Mouse (Mus musculus): ENCODE data around the gene Cpxm2. TPM values are rescaled to one million over a fixed set of nuclear protein-coding genes. Genes with fewer than 3 reads are reported as not detected.

The Cpxm2 gene
- polyA plus RNA-seq, 1 experiment from 2014 or later: 3.9 TPM

GRCm38 (mm10) chr7:132070877-132071625 is 83.5 kb downstream of the Cpxm2 start:
- no peaks in the 10 kb centered on the region for H3K4me1 ChIP-seq
- H3K27me3 ChIP-seq: no peaks in the 10 kb centered on the region
- H3K27ac ChIP-seq: no peak overlapping the region
- no peak overlapping the region for H3K9ac ChIP-seq
- WGBS: 82% methylated on average over 6 of the region's 6 CpGs
- H3K9me3 ChIP-seq (replicated peaks): no peaks in the 10 kb centered on the region
- H3K4me3 ChIP-seq (replicated peaks): no peak overlapping the region
- no peak for ATAC-seq (replicated peaks; ENCODE audit: low FRiP score)
- no peak overlapping the region for H3K4me2 ChIP-seq
- no peaks in the 10 kb centered on the region for H3K36me3 ChIP-seq

GRCm38 (mm10) chr7:132067951-132068350 is 86.6 kb downstream of the Cpxm2 start:
- H3K4me1 ChIP-seq: no peaks in the 10 kb centered on the region
- H3K27me3 ChIP-seq: no peaks in the 10 kb centered on the region
- H3K36me3 ChIP-seq: no peaks in the 10 kb centered on the region
- H3K4me3 ChIP-seq (replicated peaks): no peak overlapping the region
- no peak overlapping the region for H3K27ac ChIP-seq
- H3K9me3 ChIP-seq (replicated peaks): no peaks in the 10 kb centered on the region
- WGBS: 80% methylated on average over 5 of the region's 5 CpGs
- H3K9ac ChIP-seq: no peak overlapping the region
- no peak overlapping the region for H3K4me2 ChIP-seq
- no peak for ATAC-seq (replicated peaks; ENCODE audit: low FRiP score)

- H3K4me2 ChIP-seq: no peak overlapping the region
- ATAC-seq (replicated peaks; ENCODE audit: low FRiP score): no peak
Observed at GRCm38 (mm10) chr7:132067511-132067910, 87.0 kb downstream of the Cpxm2 start.

GRCm38 (mm10) chr7:132060116-132060515 is 94.4 kb downstream of the Cpxm2 start:
- Histone ChIP-seq H3K9ac (no peak overlapping the region), H3K4me3 (replicated peaks) (no peak overlapping the region), H3K4me1 (no peaks in the 10 kb centered on the region), H3K27ac (no peak overlapping the region), H3K36me3 (no peaks in the 10 kb centered on the region), H3K4me2 (no peak overlapping the region), H3K27me3 (no peaks in the 10 kb centered on the region), H3K9me3 (replicated peaks) (no peaks in the 10 kb centered on the region)
- no peak for ATAC-seq (replicated peaks; ENCODE audit: low FRiP score)
- 72% methylated on average over 7 of the region's 7 CpGs for WGBS

More at GRCm38 (mm10) chr7:132067511-132067910, 87.0 kb downstream of the Cpxm2 start:
- Histone ChIP-seq H3K27ac (no peak overlapping the region), H3K4me3 (replicated peaks) (no peak overlapping the region), H3K9me3 (replicated peaks) (no peaks in the 10 kb centered on the region), H3K36me3 (no peaks in the 10 kb centered on the region), H3K9ac (no peak overlapping the region), H3K4me1 (no peaks in the 10 kb centered on the region), H3K27me3 (no peaks in the 10 kb centered on the region)
- WGBS: 80% methylated on average over 5 of the region's 5 CpGs

GRCm38 (mm10) chr7:132056565-132056964 is 98.0 kb downstream of the Cpxm2 start:
- Histone ChIP-seq H3K27me3 (no peaks in the 10 kb centered on the region), H3K36me3 (no peaks in the 10 kb centered on the region), H3K27ac (no peak overlapping the region), H3K4me1 (no peaks in the 10 kb centered on the region), H3K4me2 (no peak overlapping the region), H3K9ac (no peak overlapping the region), H3K9me3 (replicated peaks) (no peaks in the 10 kb centered on the region), H3K4me3 (replicated peaks) (no peak overlapping the region)
- WGBS: 60% methylated on average over 7 of the region's 7 CpGs
- no peak for ATAC-seq (replicated peaks; ENCODE audit: low FRiP score)

GRCm38 (mm10) chr7:132046662-132047061 is 107.9 kb downstream of the Cpxm2 start:
- Histone ChIP-seq H3K27me3 (no peaks in the 10 kb centered on the region), H3K27ac (no peak overlapping the region), H3K4me3 (replicated peaks) (no peak overlapping the region), H3K9me3 (replicated peaks) (no peaks in the 10 kb centered on the region), H3K36me3 (no peaks in the 10 kb centered on the region), H3K4me1 (peaks cover 9% of the 10 kb centered on the region; the same call in 1 of the 2 replicates), H3K9ac (no peak overlapping the region), H3K4me2 (no peak overlapping the region)
- WGBS: 57% methylated on average over 3 of the region's 4 CpGs
- ATAC-seq (replicated peaks; ENCODE audit: low FRiP score): no peak

GRCm38 (mm10) chr7:132031940-132032531 is 122.5 kb downstream of the Cpxm2 start:
- Histone ChIP-seq H3K4me3 (replicated peaks) (no peak overlapping the region), H3K9ac (no peak overlapping the region), H3K27me3 (peaks cover 2% of the 10 kb centered on the region; the same call in 1 of the 2 replicates), H3K4me1 (no peaks in the 10 kb centered on the region), H3K27ac (no peak overlapping the region), H3K36me3 (no peaks in the 10 kb centered on the region), H3K4me2 (no peak overlapping the region), H3K9me3 (replicated peaks) (no peaks in the 10 kb centered on the region)
- no peak for ATAC-seq (replicated peaks; ENCODE audit: low FRiP score)
- WGBS: 40% methylated on average over 6 of the region's 6 CpGs

- Histone ChIP-seq H3K4me1 (no peaks in the 10 kb centered on the region), H3K9me3 (replicated peaks) (no peaks in the 10 kb centered on the region), H3K27me3 (peaks cover 2% of the 10 kb centered on the region; the same call in 1 of the 2 replicates), H3K27ac (no peak overlapping the region), H3K36me3 (no peaks in the 10 kb centered on the region), H3K4me3 (replicated peaks) (no peak overlapping the region), H3K4me2 (no peak overlapping the region), H3K9ac (no peak overlapping the region)
- no peak for ATAC-seq (replicated peaks; ENCODE audit: low FRiP score)
- WGBS: 39% methylated on average over 6 of the region's 6 CpGs
Observed at GRCm38 (mm10) chr7:132026671-132027070, 127.9 kb downstream of the Cpxm2 start.

GRCm38 (mm10) chr7:132025591-132025990 is 128.9 kb downstream of the Cpxm2 start:
- Histone ChIP-seq H3K27ac (no peak overlapping the region), H3K9me3 (replicated peaks) (no peaks in the 10 kb centered on the region), H3K4me1 (no peaks in the 10 kb centered on the region), H3K9ac (no peak overlapping the region), H3K4me3 (replicated peaks) (no peak overlapping the region), H3K4me2 (no peak overlapping the region), H3K27me3 (peaks cover 2% of the 10 kb centered on the region; the same call in 1 of the 2 replicates), H3K36me3 (no peaks in the 10 kb centered on the region)
- no peak for ATAC-seq (replicated peaks; ENCODE audit: low FRiP score)
- WGBS: 71% methylated on average over 6 of the region's 6 CpGs

- WGBS: 74% methylated on average over 3 of the region's 3 CpGs
- Histone ChIP-seq H3K9ac (no peak overlapping the region), H3K4me1 (no peaks in the 10 kb centered on the region), H3K4me3 (replicated peaks) (no peak overlapping the region), H3K36me3 (no peaks in the 10 kb centered on the region), H3K4me2 (no peak overlapping the region), H3K27ac (no peak overlapping the region), H3K27me3 (no peaks in the 10 kb centered on the region), H3K9me3 (replicated peaks) (no peaks in the 10 kb centered on the region)
- ATAC-seq (replicated peaks; ENCODE audit: low FRiP score): no peak
Observed at GRCm38 (mm10) chr7:132015933-132016332, 138.6 kb downstream of the Cpxm2 start.

- Histone ChIP-seq H3K4me3 (replicated peaks) (no peak overlapping the region), H3K9ac (no peak overlapping the region), H3K27me3 (no peaks in the 10 kb centered on the region), H3K4me1 (no peaks in the 10 kb centered on the region), H3K36me3 (no peaks in the 10 kb centered on the region), H3K4me2 (no peak overlapping the region), H3K9me3 (replicated peaks) (no peaks in the 10 kb centered on the region), H3K27ac (no peak overlapping the region)
- 10% methylated on average over 3 of the region's 3 CpGs for WGBS
- ATAC-seq (replicated peaks; ENCODE audit: low FRiP score): no peak
Observed at GRCm38 (mm10) chr7:132015193-132015592, 139.3 kb downstream of the Cpxm2 start.

- no peak overlapping the region for H3K4me2 ChIP-seq
- H3K27me3 ChIP-seq: no peaks in the 10 kb centered on the region
- no peak overlapping the region for H3K27ac ChIP-seq
- no peaks in the 10 kb centered on the region for H3K36me3 ChIP-seq
- no peak overlapping the region for H3K9ac ChIP-seq
- no peaks in the 10 kb centered on the region for H3K4me1 ChIP-seq
- H3K9me3 ChIP-seq (replicated peaks): no peaks in the 10 kb centered on the region
- ATAC-seq (replicated peaks; ENCODE audit: low FRiP score): no peak
- no peak overlapping the region for H3K4me3 ChIP-seq (replicated peaks)
- WGBS: 67% methylated on average over 5 of the region's 5 CpGs
Observed at GRCm38 (mm10) chr7:132013970-132014369, 140.6 kb downstream of the Cpxm2 start.
